Mouse (Mus musculus) layer of hippocampus, postnatal 36 days (tissue): Measurements from ENCODE around the gene Gm17349. TPM values are rescaled to one million over a fixed set of nuclear protein-coding genes. Genes with fewer than 3 reads are reported as not detected.
A peak's percentile ranks its signal among the peaks of the same experiment; 100 is the strongest.
"Not testable (repeated sequence)": the region's sequence is repeated elsewhere in the genome, so short reads cannot be mapped to it uniquely, and the experiment has no call there.

Source experiments
- DNase-seq, 2 experiments: peaks; one replicate each; pipeline ENCODE4 v3.0.0; 2022
- total RNA-seq, 2 experiments: library from RNA; stranded (reverse); gene quantifications; 2 replicates each; pipeline ENCODE4 v1.2.3; 2021

The Gm17349 gene
- total RNA-seq, 2 experiments from 2014 or later = 4.1 to 6.3 TPM

DNA sequence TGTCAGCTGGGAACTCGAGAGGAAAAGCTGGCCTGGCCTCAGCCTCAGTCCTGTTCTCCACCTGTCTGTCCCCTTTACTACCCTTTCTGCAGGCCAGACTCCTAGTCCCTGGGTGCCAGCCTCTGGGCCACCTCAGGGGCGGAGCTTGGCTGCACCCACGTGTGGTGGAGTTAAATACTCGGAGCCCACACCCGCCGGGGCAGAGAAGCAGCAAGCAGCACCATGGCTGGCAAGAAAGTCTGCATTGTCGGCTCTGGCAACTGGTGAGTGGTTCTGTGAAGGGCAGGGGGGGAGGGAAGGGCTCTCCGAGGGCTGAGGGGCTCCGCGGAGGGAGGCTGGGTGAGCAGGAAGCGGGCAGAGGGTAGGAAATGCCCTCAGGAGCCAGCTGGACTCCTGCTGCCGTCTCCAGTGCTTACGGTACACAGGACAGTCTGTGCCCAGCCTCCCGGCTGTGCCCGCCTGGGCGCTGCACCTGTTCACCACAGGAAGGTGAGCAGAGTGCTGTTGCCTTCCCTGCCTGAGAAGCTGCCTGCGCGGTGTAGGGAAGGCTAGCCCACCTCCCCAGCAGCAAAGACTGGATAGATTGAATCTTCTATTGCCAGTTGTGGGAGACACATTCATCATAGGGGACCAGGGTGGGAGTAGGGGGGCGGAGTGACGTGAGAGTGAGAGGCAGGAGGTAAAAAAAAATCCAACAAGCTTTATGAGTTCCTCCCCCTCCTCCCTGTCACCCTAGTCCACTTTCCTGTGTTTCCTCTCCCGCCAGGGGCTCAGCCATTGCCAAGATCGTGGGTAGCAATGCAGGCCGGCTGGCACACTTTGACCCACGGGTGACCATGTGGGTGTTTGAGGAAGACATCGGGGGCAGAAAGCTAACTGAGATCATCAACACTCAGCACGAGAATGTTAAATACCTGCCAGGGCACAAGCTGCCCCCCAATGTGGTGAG, 12.4 kb upstream of the Gm17349 start, which contains the start of gene Gpd1:
Gpd1 (plus strand) TSS at position 130 of the 949 bp plus-strand sequence.
- peak; percentile 79 to 81 for DNase-seq

DNA sequence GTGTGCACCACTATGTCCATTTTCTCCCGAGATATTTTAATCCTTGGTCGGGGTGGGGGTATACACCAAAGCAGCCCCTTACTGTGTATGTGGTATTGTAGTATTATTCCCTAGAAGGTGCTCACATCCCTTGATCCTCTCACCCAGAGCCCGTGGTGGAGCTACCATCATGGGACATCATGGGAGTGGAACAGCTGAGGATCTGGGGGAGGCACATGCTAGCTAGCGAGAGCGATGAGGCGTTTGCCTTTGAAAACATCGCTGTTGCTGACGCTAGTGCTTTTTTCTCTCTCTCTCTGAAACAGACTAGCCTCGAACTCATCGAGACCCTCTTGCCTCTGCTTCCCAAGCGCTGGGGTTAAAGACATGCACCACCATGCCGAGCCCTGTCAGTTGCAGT, 11.5 kb upstream of the Gm17349 start:
- DNase-seq = no peak

DNA sequence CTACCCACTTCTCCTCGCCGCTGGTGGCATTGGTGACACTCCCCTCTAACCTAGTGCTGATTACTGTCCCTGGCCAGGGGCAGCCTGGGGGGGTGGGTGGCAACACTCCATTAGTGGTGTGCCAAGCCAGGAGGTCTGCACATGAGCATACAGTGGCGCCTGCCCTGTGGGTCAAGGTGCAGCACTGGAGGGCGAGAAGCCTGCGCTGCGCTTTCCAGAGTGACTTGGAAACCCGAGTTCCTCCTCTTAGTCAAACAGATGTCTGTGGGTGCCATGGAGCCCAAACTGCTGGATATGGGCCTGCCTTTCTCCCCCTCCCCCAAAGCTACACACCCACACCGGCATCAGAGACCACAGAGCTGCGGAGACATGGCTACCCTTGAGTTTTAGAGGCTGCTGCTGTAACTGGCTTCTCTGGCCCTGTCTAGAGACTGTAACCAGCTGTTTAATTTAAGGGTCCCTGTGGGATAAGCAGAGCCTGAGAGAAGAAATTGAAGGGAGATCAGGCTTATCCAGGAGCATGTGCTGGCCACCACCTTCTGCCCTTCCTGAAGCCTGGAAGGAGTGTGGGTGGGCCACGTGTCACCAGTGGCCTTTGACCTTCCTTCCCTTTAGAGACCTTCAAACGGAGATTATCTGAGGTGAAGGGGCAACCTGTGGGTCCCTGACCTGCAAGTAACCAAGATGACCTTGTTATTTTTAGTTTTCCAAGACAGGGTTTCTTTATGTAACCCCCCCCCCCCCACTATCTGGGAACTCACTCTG, 10.9 kb upstream of the Gm17349 start:
- DNase-seq = no peak

GRCm38 (mm10) chr15:99715361-99715865, 10.1 kb upstream of the Gm17349 start:
- DNase-seq = peak; percentile 83 to 88

DNA sequence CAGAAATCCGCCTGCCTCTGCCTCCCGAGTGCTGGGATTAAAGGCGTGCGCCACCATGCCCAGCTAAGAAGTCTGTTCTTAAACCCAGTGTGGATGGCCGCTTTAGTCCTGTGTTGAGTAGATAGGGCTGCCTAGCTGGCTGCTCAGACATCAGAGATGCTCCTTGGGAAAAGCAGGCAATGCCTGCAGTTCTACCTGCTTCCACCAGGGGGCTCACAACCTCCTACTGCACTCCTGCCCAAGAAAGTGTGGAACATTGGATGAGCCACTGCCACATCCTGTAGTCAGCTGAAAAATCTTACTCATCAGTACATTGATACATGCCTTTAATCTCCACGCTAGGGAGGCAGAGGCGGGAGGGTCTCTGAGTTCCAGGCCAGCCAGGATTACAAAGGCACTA, 9.6 kb upstream of the Gm17349 start:
- peak; percentile 80 for DNase-seq

DNA sequence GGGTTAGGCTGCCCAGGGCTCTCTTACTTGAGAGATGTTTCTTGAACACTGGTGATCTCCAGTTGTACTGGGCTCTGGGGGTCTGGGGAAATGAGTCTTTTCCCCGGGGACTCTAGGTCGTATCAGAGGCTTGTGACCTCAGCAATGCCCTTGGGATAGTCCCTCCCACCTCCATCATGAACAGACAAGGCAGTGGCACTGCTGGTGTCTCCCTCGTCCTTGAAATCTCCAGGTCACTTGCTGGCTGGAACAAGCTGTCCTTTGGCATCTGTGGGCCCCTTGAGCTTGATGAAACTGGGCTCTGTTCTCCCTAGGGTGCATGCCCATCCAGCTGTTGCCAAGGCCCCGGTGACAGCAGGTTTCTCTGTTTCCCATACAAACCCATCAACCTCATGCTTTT, 8.9 kb upstream of the Gm17349 start:
- DNase-seq = no peak

DNA sequence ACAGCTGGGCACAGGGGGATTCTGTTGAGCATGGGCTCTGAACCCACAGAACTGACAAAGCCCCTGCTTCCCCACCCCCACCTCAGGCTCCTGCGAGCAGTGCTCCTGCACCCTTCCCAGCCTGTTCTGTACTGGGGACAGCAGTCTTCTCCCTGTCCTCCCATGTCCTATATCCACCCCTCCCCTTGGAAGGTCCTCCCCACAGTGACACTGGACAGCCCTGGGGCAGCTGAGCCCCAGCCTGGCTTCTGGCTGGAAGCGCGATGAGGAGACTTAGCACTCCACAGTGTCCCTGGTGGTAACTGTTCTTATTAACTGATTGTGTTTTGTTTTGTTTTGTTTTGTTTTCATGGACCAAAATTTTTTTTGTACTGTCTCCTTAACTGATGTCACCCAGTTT, 8.3 kb upstream of the Gm17349 start:
- no peak for DNase-seq

- DNase-seq = no peak
Observed at GRCm38 (mm10) chr15:99712666-99713559, 7.6 kb upstream of the Gm17349 start.

DNA sequence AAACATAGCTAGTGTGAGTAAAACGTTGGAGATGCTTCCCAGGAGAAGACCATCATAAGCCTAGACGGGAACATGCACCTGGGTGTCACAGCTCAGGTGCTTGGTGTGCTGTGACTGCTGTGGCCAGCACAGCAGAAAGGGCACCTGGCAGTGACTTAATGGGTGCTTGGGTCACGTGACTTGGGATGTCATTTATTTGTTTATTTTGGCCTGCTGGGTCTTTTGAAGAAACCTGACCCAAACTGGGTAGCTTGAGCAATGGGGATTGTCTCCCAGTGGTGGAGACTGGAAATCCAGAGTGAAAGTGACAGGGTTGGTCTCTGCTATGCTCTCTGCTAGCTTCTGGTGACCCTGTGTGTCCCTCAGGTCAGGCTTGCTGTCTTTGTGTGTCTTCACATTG, 6.2 kb upstream of the Gm17349 start:
- no peak for DNase-seq

DNA sequence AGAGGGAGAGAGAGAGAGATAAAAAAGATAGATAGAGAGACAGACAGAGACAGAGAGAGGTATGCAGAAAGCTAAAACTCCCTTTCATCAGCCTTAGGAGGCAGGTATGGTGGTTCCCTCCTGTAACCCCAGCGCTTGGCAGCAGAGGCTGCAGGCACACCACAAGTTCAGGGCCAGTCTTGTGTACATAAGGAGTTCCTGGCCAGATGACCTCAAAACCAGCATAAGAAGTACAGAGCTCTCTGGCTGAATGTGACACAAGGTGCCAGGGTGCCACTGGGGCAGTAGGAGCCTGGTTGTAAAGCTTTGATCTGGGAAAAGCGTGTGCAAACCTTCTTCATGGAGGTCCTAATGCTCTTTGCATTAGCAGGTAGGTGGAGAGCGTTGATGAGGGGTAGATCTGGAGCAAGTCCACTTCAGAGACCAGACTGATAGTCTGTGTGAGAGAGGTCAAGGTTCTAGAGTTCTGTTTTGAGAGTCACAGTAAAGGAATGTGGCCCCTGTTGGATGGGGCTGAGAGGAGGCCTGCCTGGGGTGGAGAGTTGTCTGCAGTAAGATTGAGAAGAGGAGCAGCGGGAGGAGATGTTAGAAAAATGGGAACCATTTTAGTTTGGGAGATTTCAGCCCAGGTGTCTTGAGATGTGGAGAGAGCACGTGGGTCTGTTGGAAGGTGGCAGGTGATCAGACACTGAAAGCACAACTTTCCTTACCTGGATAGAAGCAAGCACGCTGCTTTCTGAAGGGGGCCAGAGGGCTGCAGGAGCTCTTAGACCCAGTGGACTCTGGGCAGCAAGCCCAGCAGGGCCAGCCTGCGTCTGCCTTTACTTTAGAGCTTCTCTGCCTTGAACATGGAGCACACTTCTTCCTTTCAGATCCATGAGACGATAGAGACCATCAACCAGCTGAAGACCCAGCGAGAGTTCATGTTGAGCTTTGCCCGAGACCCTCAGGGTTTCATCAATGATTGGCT, 5.2 kb upstream of the Gm17349 start:
- DNase-seq = no peak

DNA sequence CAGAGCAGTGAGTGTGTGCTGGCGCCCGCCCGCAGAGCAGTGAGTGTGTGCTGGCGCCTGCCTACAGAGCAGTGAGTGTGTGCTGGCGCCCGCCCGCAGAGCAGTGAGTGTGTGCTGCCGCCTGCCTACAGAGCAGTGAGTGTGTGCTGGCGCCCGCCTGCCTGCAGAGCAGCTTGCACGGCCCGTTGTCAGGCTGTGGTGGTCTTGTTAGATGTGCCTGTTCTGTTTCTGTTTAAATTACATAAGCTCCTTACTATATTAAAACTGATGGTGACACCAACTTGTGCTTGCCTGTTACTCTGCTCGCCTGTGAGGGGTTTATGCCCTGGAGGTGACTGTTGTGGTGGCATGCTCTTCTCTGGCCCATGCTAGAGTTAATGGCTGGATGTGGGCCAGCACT, 2.9 kb upstream of the Gm17349 start:
- DNase-seq = no peak

DNA sequence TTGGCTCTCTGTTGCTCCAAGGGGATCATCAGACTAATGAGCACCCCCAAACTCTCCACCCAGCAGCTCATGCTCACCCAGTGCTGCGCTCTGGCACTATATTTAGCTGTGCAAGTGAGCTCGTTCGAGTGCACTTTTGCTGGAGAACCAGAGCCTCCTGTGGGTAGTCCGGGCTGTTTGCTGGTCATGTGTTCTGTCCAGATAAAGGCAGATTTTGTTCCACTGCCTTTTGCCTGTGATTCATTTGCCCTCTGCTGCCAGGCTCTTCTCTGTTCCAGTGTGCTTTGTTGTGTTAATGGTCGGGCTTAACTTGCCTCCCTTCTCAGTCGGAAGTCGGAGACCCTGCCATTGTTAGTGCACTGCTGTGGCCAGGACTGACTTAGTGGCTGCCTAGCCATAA, 409 bp downstream of the Gm17349 start:
- DNase-seq = no peak

DNA sequence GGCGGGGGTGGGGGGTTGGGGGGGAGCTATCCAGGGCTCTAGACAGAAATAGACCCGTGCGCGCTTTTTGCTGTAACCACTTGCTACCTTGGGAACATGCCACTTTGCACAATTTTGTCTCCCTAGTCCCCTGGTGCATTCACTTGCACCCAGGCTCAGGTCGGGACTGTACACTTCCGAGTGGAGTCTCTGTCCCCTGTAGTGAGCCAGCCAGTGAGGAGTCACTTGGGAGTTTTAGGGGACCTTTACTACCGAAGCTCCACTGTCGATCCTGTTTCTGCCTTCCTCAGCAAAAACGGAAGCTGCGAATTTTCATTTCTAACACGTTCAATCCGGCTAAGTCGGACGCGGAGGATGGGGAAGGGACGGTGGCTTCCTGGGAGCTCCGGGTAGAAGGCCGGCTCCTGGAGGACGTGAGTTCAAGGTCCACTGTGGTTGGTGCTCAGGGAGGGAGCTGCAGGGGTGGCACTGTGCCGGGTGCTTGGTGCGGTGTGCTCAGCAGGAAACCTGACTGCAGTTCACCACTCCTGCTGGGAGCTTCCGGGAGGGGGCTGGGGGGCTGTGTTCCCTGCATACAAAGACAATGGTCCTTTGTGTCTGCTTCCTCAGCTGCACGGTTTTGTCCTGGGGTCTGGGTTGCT, 1.1 kb downstream of the Gm17349 start:
- peak in 1 of 2 experiments; percentile 59 for DNase-seq

DNA sequence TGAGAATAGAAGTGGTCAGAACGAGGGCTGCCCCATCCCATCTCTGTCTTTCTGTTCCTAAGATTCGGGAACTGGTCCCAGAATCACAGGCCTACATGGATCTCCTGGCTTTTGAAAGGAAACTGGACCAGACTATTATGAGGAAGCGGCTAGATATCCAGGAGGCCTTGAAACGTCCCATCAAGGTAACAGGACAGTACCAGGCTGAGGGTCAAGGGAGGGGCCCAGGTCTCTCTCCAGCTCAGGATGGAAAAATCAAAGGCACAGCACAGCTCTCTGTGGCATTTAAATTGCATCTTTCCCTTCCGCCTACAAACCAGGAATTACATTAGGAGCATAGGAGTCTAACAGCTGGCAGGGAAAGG, 1.6 kb downstream of the Gm17349 start:
- DNase-seq = no peak

DNA sequence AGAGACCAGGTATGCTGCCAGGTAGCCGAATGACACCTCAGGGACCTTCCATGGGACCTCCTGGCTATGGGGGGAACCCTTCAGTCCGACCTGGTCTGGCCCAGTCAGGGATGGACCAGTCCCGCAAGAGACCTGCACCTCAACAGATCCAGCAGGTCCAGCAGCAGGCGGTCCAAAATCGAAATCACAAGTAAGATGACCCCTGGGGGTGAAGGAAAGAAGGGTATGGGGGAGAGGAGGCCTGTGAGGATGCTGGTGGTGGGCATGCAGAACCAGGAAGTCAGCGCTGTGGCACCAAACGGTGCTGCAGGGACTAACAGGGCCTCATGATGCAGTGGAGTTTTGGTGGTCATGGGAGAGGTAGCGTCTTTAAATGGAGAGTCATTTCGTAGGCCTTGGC, 2.2 kb downstream of the Gm17349 start:
- no peak for DNase-seq

DNA sequence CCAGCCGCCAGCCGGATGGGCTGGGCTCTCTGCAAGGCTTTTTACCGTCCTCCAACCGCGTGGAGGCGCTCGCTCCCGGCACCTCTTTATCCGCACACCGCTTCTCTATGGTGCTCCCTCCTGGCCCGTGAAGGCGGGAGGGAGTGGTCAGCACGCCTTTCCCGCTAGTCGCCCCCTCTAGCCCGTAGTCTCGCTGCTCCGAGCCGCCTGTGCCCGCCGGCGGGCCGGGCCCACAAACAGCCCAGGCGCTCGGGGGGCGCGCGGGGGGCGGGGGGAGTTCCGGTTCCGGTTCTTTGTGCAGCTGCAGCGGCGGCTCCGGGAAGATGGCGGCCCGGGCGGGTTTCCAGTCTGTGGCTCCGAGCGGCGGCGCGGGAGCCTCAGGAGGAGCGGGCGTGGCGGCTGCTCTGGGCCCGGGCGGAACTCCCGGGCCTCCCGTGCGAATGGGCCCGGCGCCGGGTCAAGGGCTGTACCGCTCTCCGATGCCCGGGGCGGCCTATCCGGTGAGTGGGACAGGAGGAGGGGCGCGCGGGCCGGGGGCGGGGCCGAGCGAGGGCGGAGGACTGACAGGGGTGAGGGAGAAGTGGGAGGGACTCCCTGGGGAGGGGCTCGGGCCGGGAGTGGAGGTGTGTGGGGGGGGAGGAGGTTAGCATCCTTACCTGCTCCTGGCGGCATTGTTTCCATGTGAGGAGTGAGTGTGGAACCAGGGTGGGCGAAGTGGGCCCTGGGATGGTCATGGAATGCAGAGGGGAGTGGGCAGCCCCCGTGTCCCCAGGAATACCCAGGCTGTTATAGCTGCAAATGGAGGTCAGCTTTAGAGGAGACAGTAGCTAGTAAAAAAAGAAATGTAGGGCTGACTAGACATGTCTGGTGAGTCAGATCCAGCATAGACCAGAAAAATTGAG, 3.0 kb downstream of the Gm17349 start, which contains the start of gene Smarcd1:
Smarcd1 (plus strand) TSS at position 131 of the 902 bp plus-strand sequence.
- peak; percentile 94 for DNase-seq

DNA sequence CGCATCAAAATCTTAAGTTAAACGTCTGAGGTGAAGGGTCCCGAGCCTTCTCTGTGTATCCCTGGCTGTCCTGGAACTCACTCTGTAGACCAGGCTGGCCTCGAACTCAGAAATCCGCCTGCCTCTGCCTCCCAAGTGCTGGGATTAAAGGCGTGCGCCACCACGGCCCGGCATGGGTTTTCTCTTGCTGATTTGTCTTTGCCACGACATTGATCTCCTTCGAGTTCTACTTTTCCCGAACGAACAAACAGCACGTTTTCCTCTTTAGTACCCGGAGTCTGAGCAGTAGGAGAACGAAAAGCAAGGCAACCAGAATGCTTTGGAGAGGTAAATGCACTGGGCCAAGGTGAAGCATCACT, 3.7 kb downstream of the Gm17349 start:
- DNase-seq = not testable (repeated sequence)

DNA sequence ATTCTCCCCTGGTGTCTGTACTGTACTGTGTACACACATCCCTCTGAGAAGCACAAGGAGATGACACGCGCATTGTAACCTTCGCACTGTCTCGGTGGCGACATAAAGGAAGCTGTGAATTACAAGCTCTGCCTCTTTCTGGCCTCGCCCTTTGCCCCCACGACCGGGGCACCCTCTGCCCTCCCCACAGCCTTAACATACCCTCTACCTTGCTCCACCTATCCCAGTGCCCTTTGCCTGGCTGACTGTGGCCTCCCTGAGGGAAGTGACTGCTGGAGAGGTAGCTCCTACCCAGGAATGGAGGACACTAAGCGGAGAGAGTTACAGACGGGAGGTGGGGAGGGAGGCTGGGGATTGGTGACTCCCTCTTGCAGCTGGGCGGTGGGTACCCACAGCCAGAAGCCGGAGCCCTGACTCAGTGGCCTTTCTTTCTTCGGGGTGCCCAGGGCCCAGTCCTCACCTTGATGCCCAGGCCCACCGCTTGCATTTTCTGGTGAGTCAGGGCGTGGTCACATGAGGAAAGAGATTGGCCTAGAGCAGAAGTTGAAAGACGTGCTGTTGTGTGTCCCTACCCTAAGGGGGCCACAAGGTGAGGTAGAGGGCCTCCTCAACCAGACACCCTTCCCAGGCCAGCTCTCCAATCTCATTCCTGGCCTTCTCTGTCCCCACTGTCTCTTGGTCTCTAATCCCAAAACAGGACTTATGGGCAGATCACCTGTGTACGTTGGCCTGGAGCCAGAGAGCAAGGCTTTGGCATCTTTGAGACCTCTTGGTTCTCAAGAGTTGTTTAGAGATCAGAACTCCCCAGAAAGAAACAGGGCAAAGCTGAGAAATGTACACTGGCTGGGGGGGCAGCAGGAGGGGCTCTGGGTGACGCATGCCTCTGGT, 4.8 kb downstream of the Gm17349 start:
- DNase-seq = no peak
